Mouse (Mus musculus) hindbrain, postnatal 0 days (tissue): ENCODE measurements around the gene Zbtb41. TPM values are rescaled to one million over a fixed set of nuclear protein-coding genes. Genes with fewer than 3 reads are reported as not detected.
A peak's percentile ranks its signal among the peaks of the same experiment; 100 is the strongest.
"Not testable (repeated sequence)": the region's sequence is repeated elsewhere in the genome, so short reads cannot be mapped to it uniquely, and the experiment has no call there.

ENCODE experiments used
- ATAC-seq: fragments of 200-750 bp; cut with Nextera tagmentation; 2 replicates; pipeline ENCODE4 v1.8.0; 2017; ENCODE audit warnings: mild to moderate bottlenecking, moderate TSS enrichment, moderate library complexity
- DNase-seq: peaks from one replicate; pipeline ENCODE4 v3.0.0-alpha.2; 2015; ENCODE audit warnings: low spot score
- H3K27ac ChIP-seq: fragments of 300-500 bp; sonication (generic); 2 replicates; pipeline ENCODE4 v1.5.1; 2014; ENCODE audit warnings: mild to moderate bottlenecking
- H3K27me3 ChIP-seq: fragments of 300-500 bp; sonication (generic); 2 replicates; pipeline ENCODE4 v1.6.1; 2014; ENCODE audit warnings: low read length, mixed read lengths; ENCODE audit not compliant: insufficient read depth
- H3K36me3 ChIP-seq: fragments of 300-500 bp; sonication (generic); 2 replicates; pipeline ENCODE4 v1.6.1; 2014; ENCODE audit warnings: low read length, mixed read lengths; ENCODE audit not compliant: insufficient read depth
- H3K4me1 ChIP-seq: fragments of 300-500 bp; sonication (generic); 2 replicates; pipeline ENCODE4 v1.6.1; 2014; ENCODE audit warnings: antibody characterized with exemption, low read length, mixed read lengths; ENCODE audit not compliant: insufficient read depth
- H3K4me2 ChIP-seq: fragments of 300-500 bp; sonication (generic); 2 replicates; pipeline ENCODE4 v1.6.1; 2014; ENCODE audit warnings: low read depth, mild to moderate bottlenecking, low read length, moderate library complexity, mixed read lengths
- H3K4me3 ChIP-seq: fragments of 300-500 bp; sonication (generic); 2 replicates; pipeline ENCODE4 v1.5.1; 2014; ENCODE audit warnings: low read length
- H3K9ac ChIP-seq: fragments of 300-500 bp; sonication (generic); replicated peaks from 2 replicates; pipeline ENCODE4 v1.6.1; 2014; ENCODE audit warnings: mild to moderate bottlenecking, low read length, moderate library complexity, mixed read lengths
- H3K9me3 ChIP-seq: fragments of 300-500 bp; sonication (generic); 2 replicates; pipeline ENCODE4 v1.6.1; 2016; ENCODE audit warnings: low read length, mixed read lengths
- CTCF ChIP-seq: IDR thresholded peaks from 2 replicates; pipeline ENCODE4 v1.5.1; 2016; ENCODE audit warnings: antibody characterized with exemption, control low read depth, low read depth
- WGBS: fragments of 180-500 bp; shearing (Covaris S2); extraction: QIAGEN DNeasy Blood & Tissue Kit; methylation state at CpG from one replicate; pipeline ENCODE4 v1.1.7; 2014; 5-methylcytosine and 5-hydroxymethylcytosine counted together
- polyA plus RNA-seq: library from polyadenylated mRNA; unstranded; fragments of >200 nt; fragmentation: Nextera tagmentation; extraction: Ambion mirVana; gene quantifications from 2 replicates; pipeline ENCODE4 v1.2.1, GENCODE M21; 2015
- total RNA-seq: library from RNA; depleted of rRNA; stranded (reverse); fragments of >200 nt; gene quantifications from 2 replicates; pipeline ENCODE4 v1.2.3, GENCODE M21; 2014

The Zbtb41 gene
- total and polyA plus RNA-seq, 2 experiments from 2014 or later: 10.3 to 31.1 TPM

DNA sequence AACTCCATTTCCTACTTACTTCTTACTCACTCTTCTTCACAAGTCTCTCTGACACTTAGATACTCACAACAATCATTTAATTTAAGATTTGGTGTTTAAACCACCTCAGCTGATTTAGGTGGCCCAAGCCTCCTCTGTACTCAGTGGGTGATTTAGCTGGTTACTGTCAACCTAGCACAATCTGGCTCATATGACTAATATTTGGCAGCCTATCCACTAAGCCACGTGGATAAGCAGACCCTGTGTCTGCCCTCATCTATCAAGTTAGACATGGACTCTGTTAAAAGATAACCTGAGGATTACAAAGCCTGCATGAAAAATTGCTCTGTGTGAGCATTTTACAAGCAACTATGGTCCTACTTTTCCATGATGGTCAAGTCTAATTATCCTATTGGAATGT lies 25.5 kb upstream of the Zbtb41 start:
- Histone ChIP-seq H3K4me2 (no peak overlapping the region), H3K9me3 (no peaks in the 10 kb centered on the region), H3K27me3 (no peaks in the 10 kb centered on the region), H3K9ac (no peak overlapping the region), H3K27ac (no peak overlapping the region), H3K36me3 (no peaks in the 10 kb centered on the region), H3K4me1 (no peaks in the 10 kb centered on the region), H3K4me3 (no peak overlapping the region)
- TF ChIP-seq CTCF: no peak
- WGBS: 38% methylated on average over 1 of the region's 1 CpGs
- DNase-seq (no peak), ATAC-seq (no peak)

- no peak overlapping the region for H3K4me3 ChIP-seq
- peak; percentile 48 for TF ChIP-seq CTCF
- no peaks in the 10 kb centered on the region for H3K9me3 ChIP-seq
- H3K27me3 ChIP-seq: no peaks in the 10 kb centered on the region
- ATAC-seq (no peak), DNase-seq (peak; percentile 48)
- no peak overlapping the region for H3K4me2 ChIP-seq
- H3K27ac ChIP-seq: no peak overlapping the region
- no peaks in the 10 kb centered on the region for H3K4me1 ChIP-seq
- H3K9ac ChIP-seq: no peak overlapping the region
- H3K36me3 ChIP-seq: no peaks in the 10 kb centered on the region
Measured at GRCm38 (mm10) chr1:139405766-139406165, 16.3 kb upstream of the Zbtb41 start.

GRCm38 (mm10) chr1:139407701-139408100 lies 14.4 kb upstream of the Zbtb41 start:
- H3K4me2 ChIP-seq: no peak overlapping the region
- ATAC-seq: no peak
- H3K4me3 ChIP-seq: no peak overlapping the region
- WGBS: 62% methylated on average over 5 of the region's 5 CpGs
- H3K9me3 ChIP-seq: no peaks in the 10 kb centered on the region
- H3K36me3 ChIP-seq: no peaks in the 10 kb centered on the region
- TF ChIP-seq CTCF: 0 out of 2 replicates have a peak, but pooled peaks have one; percentile 11
- DNase-seq: no peak
- no peak overlapping the region for H3K9ac ChIP-seq
- H3K4me1 ChIP-seq: no peaks in the 10 kb centered on the region
- no peaks in the 10 kb centered on the region for H3K27me3 ChIP-seq
- H3K27ac ChIP-seq: no peak overlapping the region

GRCm38 (mm10) chr1:139412365-139412764 lies 9.7 kb upstream of the Zbtb41 start:
- 92% methylated on average over 2 of the region's 2 CpGs for WGBS

GRCm38 (mm10) chr1:139413465-139413864 lies 8.6 kb upstream of the Zbtb41 start:
- no peaks in the 10 kb centered on the region for H3K9me3 ChIP-seq
- 88% methylated on average over 3 of the region's 3 CpGs for WGBS
- no peak overlapping the region for H3K4me2 ChIP-seq
- no peak overlapping the region for H3K9ac ChIP-seq
- no peak for TF ChIP-seq CTCF
- H3K4me1 ChIP-seq: no peaks in the 10 kb centered on the region
- no peak overlapping the region for H3K27ac ChIP-seq
- ATAC-seq (no peak), DNase-seq (no peak)
- H3K4me3 ChIP-seq: no peak overlapping the region
- no peaks in the 10 kb centered on the region for H3K27me3 ChIP-seq
- no peaks in the 10 kb centered on the region for H3K36me3 ChIP-seq

More at GRCm38 (mm10) chr1:139412365-139412764, 9.7 kb upstream of the Zbtb41 start:
- DNase-seq, H3K9ac ChIP-seq, H3K36me3 ChIP-seq, H3K27ac ChIP-seq, H3K4me1 ChIP-seq, H3K4me3 ChIP-seq, H3K4me2 ChIP-seq, ATAC-seq, H3K9me3 ChIP-seq, H3K27me3 ChIP-seq: not testable (repeated sequence)

DNA sequence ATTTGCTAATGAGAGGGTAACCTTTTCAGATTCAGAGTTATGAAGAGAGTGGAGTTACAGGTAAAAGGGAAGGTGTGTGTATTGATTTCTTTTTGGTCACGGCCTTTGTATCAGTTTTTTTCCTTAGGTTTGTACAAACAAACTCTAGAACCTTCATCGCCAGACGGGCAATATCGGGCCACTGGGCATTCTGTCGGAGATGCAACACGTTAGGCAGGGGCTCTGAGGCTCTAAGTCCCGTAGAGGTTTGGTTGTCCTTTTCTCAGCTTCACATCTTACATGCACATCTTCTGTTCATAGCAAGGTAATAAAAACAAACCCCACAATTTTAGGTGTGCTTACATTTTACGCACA lies 590 bp upstream of the Zbtb41 start:
- peak overlapping the region; percentile 63 for H3K4me2 ChIP-seq
- H3K4me1 ChIP-seq: peaks cover 23% of the 10 kb centered on the region
- no peaks in the 10 kb centered on the region for H3K36me3 ChIP-seq
- no peaks in the 10 kb centered on the region for H3K9me3 ChIP-seq
- H3K27me3 ChIP-seq: no peaks in the 10 kb centered on the region
- 4% methylated on average over 8 of the region's 8 CpGs for WGBS
- ATAC-seq (peak; percentile 14; the same call in 1 of the 2 replicates), DNase-seq (no peak)
- peak overlapping the region; percentile 92 for H3K4me3 ChIP-seq
- peak overlapping the region; percentile 89 for H3K9ac ChIP-seq
- H3K27ac ChIP-seq: peak overlapping the region; percentile 91; the same call in 1 of the 2 replicates
- no peak for TF ChIP-seq CTCF

- peak; percentile 13 for DNase-seq
- H3K4me2 ChIP-seq: peak overlapping the region; percentile 63
- no peaks in the 10 kb centered on the region for H3K9me3 ChIP-seq
- peak overlapping the region; percentile 92 for H3K4me3 ChIP-seq
- ATAC-seq: no peak
- peak overlapping the region; percentile 91 for H3K27ac ChIP-seq
- peaks cover 23% of the 10 kb centered on the region for H3K4me1 ChIP-seq
- WGBS: 13% methylated on average over 10 of the region's 10 CpGs
- TF ChIP-seq CTCF: no peak
- H3K9ac ChIP-seq: peak overlapping the region; percentile 89
- no peaks in the 10 kb centered on the region for H3K27me3 ChIP-seq
- H3K36me3 ChIP-seq: no peaks in the 10 kb centered on the region
Measured at GRCm38 (mm10) chr1:139422941-139423340, 853 bp downstream of the Zbtb41 start.
